7 mouse cellular contexts compared by ENCODE assay signal in genomic region chr11:32619257-32619816, GRCm38 (mm10). TPM values are rescaled to one million over a fixed set of nuclear protein-coding genes. Genes with fewer than 3 reads are reported as not detected.
DNase-seq lines count a peak whose midpoint lies in the region; ATAC-seq and TF ChIP-seq lines count a peak whose summit lies in the region.

No protein-coding gene starts in this region.

- no peak for TF ChIP-seq POLR2A in thymus, adult 2 months (IDR thresholded peaks at IDR 0.05; ENCODE audit: control insufficient read depth, extremely low read depth, insufficient read depth, low read length, poor library complexity)

- WGBS in thymus, adult 2 months, result 29% methylated on average over 8 of the region's 8 CpGs
- WGBS in heart, embryonic 15.5 days, result 19% methylated on average over 8 of the region's 8 CpGs
- WGBS in macrophage (ENCODE audit: missing documents), result 28% methylated on average over 7 of the region's 8 CpGs

- H3K4me1 ChIP-seq in thymus, adult 2 months (replicated peaks; ENCODE audit: control insufficient read depth, insufficient read depth, low read length), result peaks cover 7% of the 10 kb centered on the region
- peaks cover 35% of the 10 kb centered on the region for H3K4me1 ChIP-seq in heart, embryonic 15.5 days (replicated peaks)

- no peak overlapping the region for H3K27ac ChIP-seq in thymus, adult 2 months (ENCODE audit: control insufficient read depth, insufficient read depth, low read length)
- peak overlapping the region; percentile 95 for H3K27ac ChIP-seq in heart, embryonic 15.5 days
- H3K27ac ChIP-seq in macrophage, result peak overlapping the region; percentile 22; the same call in 1 of the 2 replicates

- no peaks in the 10 kb centered on the region for H3K9me3 ChIP-seq in heart, embryonic 15.5 days (replicated peaks)

- peaks cover 43% of the 10 kb centered on the region for H3K36me3 ChIP-seq in thymus, adult 2 months (ENCODE audit: control insufficient read depth, insufficient read depth, low read length)
- H3K36me3 ChIP-seq in heart, embryonic 15.5 days, result no peaks in the 10 kb centered on the region
- peaks cover 10% of the 10 kb centered on the region; the same call in 1 of the 2 replicates for H3K36me3 ChIP-seq in macrophage (ENCODE audit: inconsistent target)

- H3K4me2 ChIP-seq in heart, embryonic 15.5 days, result peak overlapping the region; percentile 22; the same call in 1 of the 2 replicates

- TF ChIP-seq CTCF in thymus, adult 2 months (IDR thresholded peaks at IDR 0.05; ENCODE audit: borderline replicate concordance, control insufficient read depth, extremely low read depth, insufficient read depth, low read length, poor library complexity), result no peak

- DNase-seq in thymus, postnatal 25 days, result peak; percentile 14
- no peak for DNase-seq in thymus, adult 2 months
- peak; percentile 50 for DNase-seq in embryo, embryonic 11 days
- DNase-seq in kidney, postnatal 14 days, result peak; percentile 82
- DNase-seq in thymus, postnatal 4 days, result peak; percentile 32

- peak; percentile 86 for ATAC-seq in heart, embryonic 15.5 days (replicated peaks; ENCODE audit: insufficient number of reproducible peaks, insufficient read depth, low FRiP score, low read depth)

- no peak overlapping the region for H3K4me3 ChIP-seq in thymus, adult 2 months (ENCODE audit: control insufficient read depth, insufficient read depth, low read length)
- no peak overlapping the region for H3K4me3 ChIP-seq in heart, embryonic 15.5 days
- H3K4me3 ChIP-seq in macrophage (ENCODE audit: inconsistent target), result no peak overlapping the region

- H3K27me3 ChIP-seq in thymus, adult 2 months (ENCODE audit: control insufficient read depth, insufficient read depth, low read length), result no peaks in the 10 kb centered on the region
- no peaks in the 10 kb centered on the region for H3K27me3 ChIP-seq in heart, embryonic 15.5 days

- H3K9ac ChIP-seq in heart, embryonic 15.5 days, result 0 out of 2 replicates have a peak overlapping the region, but pooled peaks have one; percentile 22

- no peaks in the 10 kb centered on the region for H3K79me2 ChIP-seq in macrophage (ENCODE audit: inconsistent target)

RNA-seq across cellular contexts. Expression of gene Fbxw11, which starts 23.2 kb away (rescaled TPM):
- 55.6 and 61.7 TPM in 2 replicates for polyA plus RNA-seq in thymus, adult 2 months (2012; rRNA removed)
- polyA plus RNA-seq in heart, embryonic 15.5 days (2015; fragmentation: Nextera tagmentation; extraction: Ambion mirVana), result 58.8 and 66.8 TPM in 2 replicates
- 100 to 1,000 TPM in 6 of 26 experiments, 10 to 100 TPM in 20; 23.9 to 191 (median 48.0) TPM for total RNA-seq in macrophage (2018; cell fraction: chromatin; rRNA removed)
- total RNA-seq in macrophage (2018; cell fraction: cytosol; rRNA removed), result 100 to 1,000 TPM in 1 of 26 experiments, 10 to 100 TPM in 25; 54.6 to 141 (median 67.0) TPM
- total RNA-seq in macrophage (2018; cell fraction: nucleus; rRNA removed), result 100 to 1,000 TPM in 10 of 26 experiments, 10 to 100 TPM in 16; 40.5 to 222 (median 79.6) TPM
- polyA plus RNA-seq in macrophage (2018), result 33.3 to 53.6 TPM (median 51.5 TPM) in 3 replicates
